Mouse (Mus musculus) bone marrow, adult 2 months (tissue): ENCODE data around the gene Tmem274.

Experiments used
- CTCF ChIP-seq: fragments of 200-500 bp; IDR thresholded peaks from 2 replicates; pipeline ENCODE4 v1.5.1; 2011; ENCODE audit warnings: low read length, control low read depth; ENCODE audit not compliant: control insufficient read depth, insufficient read depth
- POLR2A ChIP-seq: fragments of 200-500 bp; IDR thresholded peaks from 2 replicates; pipeline ENCODE4 v1.6.1; 2011; ENCODE audit warnings: low read depth, mild to moderate bottlenecking, control low read depth, low read length, borderline replicate concordance; ENCODE audit not compliant: control insufficient read depth

GRCm38 (mm10) chr4:149504858-149505257 is 27.7 kb downstream of the Tmem274 start:
- no peak for TF ChIP-seq CTCF
- TF ChIP-seq POLR2A: no peak
